ENCODE assay signal across 28 mouse cellular contexts in genomic region chr10:10224582-10225144, GRCm38 (mm10).
DNase-seq lines count a peak whose midpoint lies in the region; ATAC-seq and TF ChIP-seq lines count a peak whose summit lies in the region.
"Had no signal": no experiment of that assay in that cellular context is flagged by ENCODE, and none has a peak within 500 bp of the region (broad histone marks: within the 10 kb centered on the region; RNA-seq: fewer than 3 reads in every experiment).

No protein-coding gene starts in this region.

- no peak overlapping the region for H3K9ac ChIP-seq in CH12.LX (ENCODE audit: insufficient read depth, low read depth)
- H3K9ac ChIP-seq: heart, embryonic 12.5 days; hindbrain, embryonic 15.5 days; liver, embryonic 13.5 days; midbrain, embryonic 15.5 days had no signal

- H3K36me3 ChIP-seq in C2C12 (ENCODE audit: control insufficient read depth, insufficient read depth) (no peaks in the 10 kb centered on the region), CH12.LX (replicated peaks in 1 of 2; ENCODE audit: control insufficient read depth in 1 of 2, insufficient read depth in 1 of 2, low read length in 1 of 2) (no peaks in the 10 kb centered on the region)
- H3K36me3 ChIP-seq in limb, embryonic 10.5 days = no peaks in the 10 kb centered on the region
- H3K36me3 ChIP-seq: heart, embryonic 12.5 days; hindbrain, embryonic 15.5 days; liver, embryonic 13.5 days; midbrain, embryonic 15.5 days had no signal

- H3K79me3 ChIP-seq in C2C12 (ENCODE audit: low read depth) = no peaks in the 10 kb centered on the region

- dilution Hi-C loops in CH12.LX (cut with MboI; ENCODE audit: extremely low pct_ligation_motif_present, extremely low pct_unique_long_range_greater_than_20kb, low sequenced_read_pairs) = no loop called here

- H3K9me3 ChIP-seq in CH12.LX (replicated peaks; ENCODE audit: low read length) = no peaks in the 10 kb centered on the region
- no peaks in the 10 kb centered on the region for H3K9me3 ChIP-seq in limb, embryonic 10.5 days (replicated peaks)
- H3K9me3 ChIP-seq: heart, embryonic 12.5 days; hindbrain, embryonic 15.5 days; liver, embryonic 13.5 days; midbrain, embryonic 15.5 days had no signal

- no peak for TF ChIP-seq POLR2A in CH12.LX (IDR thresholded peaks at IDR 0.05; ENCODE audit: low read depth, low read length)

- no peak overlapping the region for H3K27ac ChIP-seq in CH12.LX (ENCODE audit: insufficient read depth, low read depth)
- H3K27ac ChIP-seq in limb, embryonic 10.5 days = no peak overlapping the region
- H3K27ac ChIP-seq in gastrocnemius, adult 2 months = no peak overlapping the region
- H3K27ac ChIP-seq: heart, adult 2 months; hindbrain, embryonic 15.5 days; kidney, postnatal 0 days; left cerebral cortex, adult 2 months; liver, embryonic 13.5 days; macrophage; midbrain, embryonic 15.5 days had no signal

- intact Hi-C loops in gastrocnemius, adult 2 months (cut with DNase I) = no loop called here

- TF ChIP-seq RAD21 in CH12.LX (IDR thresholded peaks at IDR 0.05; ENCODE audit: low read depth, low read length) = no peak

- TF ChIP-seq CTCF in C2C12 (IDR thresholded peaks at IDR 0.05; ENCODE audit: control insufficient read depth, insufficient read depth, insufficient read length) (no peak), CH12.LX (conservative IDR thresholded peaks at IDR 0.05 in 1 of 2, IDR thresholded peaks at IDR 0.05 in 1 of 2; ENCODE audit: low read depth in 2 of 2, low read length in 2 of 2) (no peak)
- TF ChIP-seq CTCF in gastrocnemius, adult 2 months (IDR thresholded peaks at IDR 0.05) = no peak

- no peaks in the 10 kb centered on the region for H3K79me2 ChIP-seq in C2C12 (ENCODE audit: control insufficient read depth, insufficient read depth)
- H3K79me2 ChIP-seq in CH12.LX (replicated peaks; ENCODE audit: control insufficient read depth, extremely low read depth, insufficient read depth, poor library complexity, severe bottlenecking) = no peaks in the 10 kb centered on the region

- in situ Hi-C loops in CH12.LX (cut with MboI; ENCODE audit: low pct_ligation_motif_present, low pct_unique_long_range_greater_than_20kb, low sequenced_read_pairs) = no loop called here

- H3K27me3 ChIP-seq in C2C12 (ENCODE audit: control insufficient read depth, insufficient read depth, insufficient read length) = no peaks in the 10 kb centered on the region
- H3K27me3 ChIP-seq in CH12.LX (replicated peaks) = no peaks in the 10 kb centered on the region
- H3K27me3 ChIP-seq in limb, embryonic 10.5 days (ENCODE audit: low read depth, poor library complexity, severe bottlenecking) = no peaks in the 10 kb centered on the region
- H3K27me3 ChIP-seq: heart, embryonic 12.5 days; hindbrain, embryonic 15.5 days; liver, embryonic 13.5 days; midbrain, embryonic 15.5 days; Patski had no signal

- peak; percentile 95 for ATAC-seq in activated CD4-positive, CD25-positive, alpha-beta regulatory T cell, adult 4 months
- ATAC-seq in inflammation-experienced regulatory T-cells, adult 6 months = peak; percentile 97
- ATAC-seq: forebrain, embryonic 14.5 days; intestine, embryonic 16.5 days; lung, postnatal 0 days; midbrain, embryonic 15.5 days; Patski had no signal

- DNase-seq in CH12.LX (ENCODE audit: extremely low read depth) = peak; percentile 63
- no peak for DNase-seq in adrenal gland, postnatal 10 days
- no peak for DNase-seq in limb, embryonic 10.5 days (ENCODE audit: low spot score)
- DNase-seq in cerebellum, adult 11-12 months = no peak
- no peak for DNase-seq in gastrocnemius, adult 2 months
- DNase-seq: adrenal gland, adult 2 months; cerebellum, adult 9-10 months; cerebellum, postnatal 36 days; gastrocnemius, postnatal 25 days; heart, adult 2 months; kidney, adult 8-10 months; liver, embryonic 13.5 days; lung, adult 18-20 months; spleen, adult 18-20 months; thymus, postnatal 14 days had no signal

- TF ChIP-seq EP300 in CH12.LX (IDR thresholded peaks at IDR 0.05; ENCODE audit: low read length) = peak; percentile 70

- no peaks in the 10 kb centered on the region for H3K4me1 ChIP-seq in CH12.LX (ENCODE audit: control insufficient read depth in 1 of 2, insufficient read depth in 2 of 2)
- H3K4me1 ChIP-seq in limb, embryonic 10.5 days = no peaks in the 10 kb centered on the region
- H3K4me1 ChIP-seq: heart, embryonic 12.5 days; hindbrain, embryonic 15.5 days; liver, embryonic 13.5 days; midbrain, embryonic 15.5 days had no signal

- no peak overlapping the region for H3K4me2 ChIP-seq in CH12.LX (ENCODE audit: insufficient read depth, low read depth, poor library complexity, severe bottlenecking)
- H3K4me2 ChIP-seq: heart, embryonic 12.5 days; hindbrain, embryonic 15.5 days; liver, embryonic 13.5 days; midbrain, embryonic 15.5 days had no signal

- H3K4me3 ChIP-seq in C2C12 (ENCODE audit: insufficient read depth, poor library complexity, severe bottlenecking) (no peak overlapping the region), CH12.LX (replicated peaks in 1 of 3; ENCODE audit: low read depth in 2 of 3, low read length in 2 of 3, poor library complexity in 1 of 3) (no peak overlapping the region)
- no peak overlapping the region for H3K4me3 ChIP-seq in limb, embryonic 10.5 days
- H3K4me3 ChIP-seq in gastrocnemius, adult 2 months = no peak overlapping the region
- H3K4me3 ChIP-seq: heart, adult 2 months; heart, embryonic 12.5 days; hindbrain, embryonic 15.5 days; left cerebral cortex, adult 2 months; liver, embryonic 13.5 days; midbrain, embryonic 15.5 days had no signal

- WGBS in limb, embryonic 10.5 days = 92% methylated on average over 6 of the region's 6 CpGs

- H3ac ChIP-seq in C2C12 (ENCODE audit: control insufficient read depth, insufficient read length, low read depth) = no peak overlapping the region

TF ChIP-seq in C2C12, 6 proteins besides CTCF, POLR2A, EP300 and RAD21:
- TF ChIP-seq MAX (IDR thresholded peaks at IDR 0.05) (no peak), CEBPB (IDR thresholded peaks at IDR 0.05; ENCODE audit: low read depth) (peak; percentile 4), USF1 (IDR thresholded peaks at IDR 0.05; ENCODE audit: low read depth) (no peak), FOSL1 (IDR thresholded peaks at IDR 0.05; ENCODE audit: insufficient read depth, low read length, poor library complexity, severe bottlenecking) (peak; percentile 5), MYOD1 (IDR thresholded peaks at IDR 0.05; ENCODE audit: control insufficient read depth, insufficient read length, low read depth) (no peak), MYOG (IDR thresholded peaks at IDR 0.05; ENCODE audit: control insufficient read depth, extremely low read depth, insufficient read length) (no peak)

TF ChIP-seq in CH12.LX, 34 proteins besides CTCF, POLR2A, EP300 and RAD21:
- TF ChIP-seq GABPA (IDR thresholded peaks at IDR 0.05; ENCODE audit: insufficient replicate concordance, low read depth, low read length) (no peak), ETS1 (conservative IDR thresholded peaks at IDR 0.05; ENCODE audit: low read depth, low read length) (peak; percentile 65), JUND (conservative IDR thresholded peaks at IDR 0.05; ENCODE audit: low read depth, low read length) (peak; percentile 74), MAFK (IDR thresholded peaks at IDR 0.05; ENCODE audit: insufficient replicate concordance, low read length) (peak; percentile 99), USF2 (conservative IDR thresholded peaks at IDR 0.05; ENCODE audit: low read depth, low read length) (no peak), CHD2 (IDR thresholded peaks at IDR 0.05; ENCODE audit: low read length) (0 out of 2 replicates have a peak, but pooled peaks have one; percentile 17), E2F4 (IDR thresholded peaks at IDR 0.05; ENCODE audit: insufficient replicate concordance, low read depth, low read length) (peak; percentile 85; the same call in 1 of the 2 replicates), JUN (IDR thresholded peaks at IDR 0.05; ENCODE audit: insufficient read depth, low read depth, low read length) (peak; percentile 64), BHLHE40 (IDR thresholded peaks at IDR 0.05; ENCODE audit: low read depth, low read length) (0 out of 2 replicates have a peak, but pooled peaks have one; percentile 35), IRF4 (IDR thresholded peaks at IDR 0.05; ENCODE audit: low read depth, low read length) (peak; percentile 80)
